Mouse (Mus musculus) embryonic facial prominence, embryonic 11.5 days (tissue): ENCODE results near the gene Galnt18. TPM values are rescaled to one million over a fixed set of nuclear protein-coding genes. Genes with fewer than 3 reads are reported as not detected.

Experiments used
- ATAC-seq: fragments of 200-750 bp; cut with Nextera tagmentation; replicated peaks from 2 replicates; pipeline ENCODE4 v1.8.0; 2017; ENCODE audit warnings: low read depth; ENCODE audit not compliant: insufficient number of reproducible peaks, low FRiP score, low TSS enrichment
- DNase-seq: peaks from one replicate; pipeline ENCODE4 v3.0.0-alpha.2; 2015; ENCODE audit warnings: low spot score
- H3K27ac ChIP-seq: fragments of 300-500 bp; sonication (generic); replicated peaks from 2 replicates; pipeline ENCODE4 v1.5.1; 2014; ENCODE audit warnings: mild to moderate bottlenecking, low read depth, low read length, control low read depth
- H3K27me3 ChIP-seq: fragments of 300-500 bp; sonication (generic); 2 replicates; pipeline ENCODE4 v1.6.1; 2014; ENCODE audit warnings: mild to moderate bottlenecking, low read length, moderate library complexity, mixed read lengths; ENCODE audit not compliant: control insufficient read depth, insufficient read depth
- H3K36me3 ChIP-seq: fragments of 300-500 bp; sonication (generic); replicated peaks from 2 replicates; pipeline ENCODE4 v1.6.1; 2014; ENCODE audit warnings: low read depth, mild to moderate bottlenecking, low read length, moderate library complexity, mixed read lengths; ENCODE audit not compliant: control insufficient read depth, insufficient read depth
- H3K4me1 ChIP-seq: fragments of 300-500 bp; sonication (generic); 2 replicates; pipeline ENCODE4 v1.6.1; 2014; ENCODE audit warnings: low read length, mixed read lengths; ENCODE audit not compliant: control insufficient read depth, insufficient read depth
- H3K4me2 ChIP-seq: fragments of 300-500 bp; sonication (generic); 2 replicates; pipeline ENCODE4 v1.6.1; 2014; ENCODE audit warnings: low read depth, mild to moderate bottlenecking, control low read depth, low read length, moderate library complexity
- H3K4me3 ChIP-seq: fragments of 300-500 bp; sonication (generic); 2 replicates; pipeline ENCODE4 v1.5.1; 2014; ENCODE audit warnings: low read depth, low read length, control low read depth
- H3K9ac ChIP-seq: fragments of 300-500 bp; sonication (generic); replicated peaks from 2 replicates; pipeline ENCODE4 v1.6.1; 2014; ENCODE audit warnings: mild to moderate bottlenecking, control low read depth, low read length
- H3K9me3 ChIP-seq: fragments of 300-500 bp; sonication (generic); replicated peaks from 2 replicates; pipeline ENCODE4 v1.6.1; 2016; ENCODE audit warnings: mild to moderate bottlenecking, low read length, inconsistent platforms, mixed read lengths; ENCODE audit not compliant: control insufficient read depth
- WGBS: fragments of 180-500 bp; shearing (Covaris S2); extraction: QIAGEN DNeasy Blood & Tissue Kit; methylation state at CpG from one replicate; pipeline ENCODE4 v1.1.7; 2014; 5-methylcytosine and 5-hydroxymethylcytosine counted together
- polyA plus RNA-seq: library from polyadenylated mRNA; unstranded; fragments of >200 nt; fragmentation: Nextera tagmentation; extraction: Ambion mirVana; gene quantifications from 2 replicates; pipeline ENCODE4 v1.2.1, GENCODE M21; 2014

Gene Galnt18
- polyA plus RNA-seq, 1 experiment from 2014 or later: 7.0 TPM

DNA sequence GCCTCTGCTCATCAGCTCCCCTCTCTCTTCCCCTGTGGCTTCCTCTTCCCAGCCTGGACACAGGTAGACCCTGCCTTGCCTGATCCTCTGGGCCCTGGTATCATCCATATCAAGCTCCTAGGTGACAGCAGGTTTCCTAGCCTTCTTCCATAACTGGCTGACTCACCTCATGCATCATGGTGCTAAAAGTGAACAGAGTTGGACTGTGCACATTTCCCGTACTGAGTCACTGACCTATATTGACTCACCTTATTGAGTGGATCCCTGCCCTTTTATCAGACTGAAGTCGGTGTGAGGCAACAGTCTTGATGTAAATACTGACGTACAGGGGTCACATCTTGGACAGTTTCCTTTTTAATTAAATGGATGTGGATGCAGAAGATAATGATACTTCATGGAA is 313.7 kb downstream of the Galnt18 start:
- H3K4me3 ChIP-seq: no peak overlapping the region
- no peaks in the 10 kb centered on the region for H3K9me3 ChIP-seq
- WGBS: 87% methylated on average over 3 of the region's 3 CpGs
- no peak overlapping the region for H3K9ac ChIP-seq
- H3K4me2 ChIP-seq: no peak overlapping the region
- ATAC-seq (no peak), DNase-seq (no peak)
- no peaks in the 10 kb centered on the region for H3K27me3 ChIP-seq
- no peaks in the 10 kb centered on the region for H3K4me1 ChIP-seq
- no peak overlapping the region for H3K27ac ChIP-seq
- H3K36me3 ChIP-seq: no peaks in the 10 kb centered on the region

DNA sequence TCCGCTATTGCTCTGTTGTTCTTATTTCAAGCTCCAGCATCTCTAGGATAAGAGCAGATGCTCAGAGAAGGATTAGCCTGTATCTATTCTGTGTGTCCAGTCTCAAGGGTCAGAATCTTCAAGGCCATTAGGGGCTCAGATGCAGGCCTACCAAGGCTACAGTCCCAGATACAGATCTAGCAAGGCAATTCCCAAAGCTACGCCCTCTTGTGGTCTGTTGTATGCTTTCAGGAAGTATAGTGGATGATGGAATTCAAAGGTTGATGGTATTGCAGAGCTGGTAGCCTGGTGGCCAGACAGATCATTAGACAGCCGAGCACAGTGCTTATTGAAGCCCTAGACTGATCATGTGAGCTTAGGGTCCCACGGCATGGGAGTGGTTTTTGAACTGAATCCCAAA is 320.1 kb downstream of the Galnt18 start:
- Histone ChIP-seq H3K4me3 (no peak overlapping the region), H3K27me3 (no peaks in the 10 kb centered on the region), H3K27ac (no peak overlapping the region), H3K4me2 (no peak overlapping the region), H3K9ac (no peak overlapping the region), H3K36me3 (no peaks in the 10 kb centered on the region), H3K9me3 (no peaks in the 10 kb centered on the region), H3K4me1 (no peaks in the 10 kb centered on the region)
- ATAC-seq (no peak), DNase-seq (no peak)
- 79% methylated on average over 4 of the region's 4 CpGs for WGBS

DNA sequence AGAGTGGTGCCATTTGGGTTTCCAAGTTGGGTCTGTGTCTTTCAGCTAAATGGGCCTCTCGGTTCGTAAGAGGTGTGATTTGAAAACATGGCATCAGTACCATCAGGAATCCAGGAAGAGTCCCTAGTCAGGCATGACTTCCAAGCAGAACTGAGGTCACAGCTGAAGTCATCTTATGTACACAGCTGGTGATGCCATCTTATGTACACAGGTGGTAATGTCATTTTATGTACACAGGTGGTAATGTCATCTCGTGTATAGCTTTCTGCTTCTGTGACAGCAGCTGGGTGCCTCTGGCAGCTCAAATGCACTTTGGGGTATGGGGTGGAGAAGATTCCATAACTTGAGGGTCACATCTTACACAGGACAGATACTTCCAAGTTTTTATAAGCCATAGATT is 323.8 kb downstream of the Galnt18 start:
- Histone ChIP-seq H3K4me1 (no peaks in the 10 kb centered on the region), H3K9me3 (no peaks in the 10 kb centered on the region), H3K4me3 (no peak overlapping the region), H3K4me2 (no peak overlapping the region), H3K36me3 (no peaks in the 10 kb centered on the region), H3K9ac (no peak overlapping the region), H3K27ac (no peak overlapping the region), H3K27me3 (no peaks in the 10 kb centered on the region)
- no peak for ATAC-seq
- DNase-seq: no peak
- WGBS: 79% methylated on average over 3 of the region's 3 CpGs

DNA sequence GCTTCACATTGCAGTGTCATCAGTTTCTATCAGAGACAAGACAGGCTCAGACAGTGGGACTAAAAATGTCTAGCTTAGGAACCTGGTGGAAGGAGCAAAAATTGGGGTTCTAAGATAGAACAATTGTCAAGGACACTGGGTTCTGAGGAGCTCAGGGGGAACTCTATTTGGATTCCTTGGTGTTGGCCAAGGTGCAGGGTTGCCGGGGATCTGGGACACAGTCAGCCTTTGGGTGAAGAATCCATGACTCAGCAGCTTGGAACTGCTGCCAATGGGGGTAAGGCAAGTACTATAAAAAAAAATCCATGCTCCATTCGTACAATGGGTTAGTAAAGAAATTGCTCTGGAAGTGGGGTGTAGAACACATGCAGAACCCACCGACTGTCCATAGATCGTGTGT is 324.2 kb downstream of the Galnt18 start:
- Histone ChIP-seq H3K4me2 (no peak overlapping the region), H3K4me1 (no peaks in the 10 kb centered on the region), H3K4me3 (no peak overlapping the region), H3K36me3 (no peaks in the 10 kb centered on the region), H3K9me3 (no peaks in the 10 kb centered on the region), H3K27me3 (no peaks in the 10 kb centered on the region), H3K9ac (no peak overlapping the region), H3K27ac (no peak overlapping the region)
- DNase-seq (no peak), ATAC-seq (no peak)
- WGBS: 87% methylated on average over 4 of the region's 4 CpGs

DNA sequence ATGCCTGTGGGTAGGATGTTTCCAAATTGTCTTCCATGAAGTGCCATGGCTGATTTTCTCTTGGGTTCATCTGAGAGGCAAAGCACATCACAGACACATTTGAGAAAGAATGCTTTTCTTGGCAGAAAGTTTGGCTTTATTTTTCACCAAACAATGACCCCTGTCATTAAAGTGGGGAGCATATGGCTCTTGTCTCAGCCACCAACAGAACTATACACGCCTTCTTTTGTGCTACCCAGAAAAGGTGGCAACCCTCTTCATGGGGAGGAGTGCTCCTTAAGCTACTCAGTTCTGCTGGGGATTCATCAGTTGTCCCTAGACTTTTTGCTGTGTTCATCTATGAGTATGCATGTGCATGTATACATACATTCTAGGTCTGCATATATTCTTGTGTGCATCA is 327.8 kb downstream of the Galnt18 start:
- 58% methylated on average over 1 of the region's 1 CpGs for WGBS
- Histone ChIP-seq H3K36me3 (no peaks in the 10 kb centered on the region), H3K27me3 (no peaks in the 10 kb centered on the region), H3K9me3 (no peaks in the 10 kb centered on the region), H3K9ac (no peak overlapping the region), H3K27ac (no peak overlapping the region), H3K4me3 (no peak overlapping the region), H3K4me2 (no peak overlapping the region), H3K4me1 (no peaks in the 10 kb centered on the region)
- ATAC-seq: no peak
- DNase-seq: no peak

DNA sequence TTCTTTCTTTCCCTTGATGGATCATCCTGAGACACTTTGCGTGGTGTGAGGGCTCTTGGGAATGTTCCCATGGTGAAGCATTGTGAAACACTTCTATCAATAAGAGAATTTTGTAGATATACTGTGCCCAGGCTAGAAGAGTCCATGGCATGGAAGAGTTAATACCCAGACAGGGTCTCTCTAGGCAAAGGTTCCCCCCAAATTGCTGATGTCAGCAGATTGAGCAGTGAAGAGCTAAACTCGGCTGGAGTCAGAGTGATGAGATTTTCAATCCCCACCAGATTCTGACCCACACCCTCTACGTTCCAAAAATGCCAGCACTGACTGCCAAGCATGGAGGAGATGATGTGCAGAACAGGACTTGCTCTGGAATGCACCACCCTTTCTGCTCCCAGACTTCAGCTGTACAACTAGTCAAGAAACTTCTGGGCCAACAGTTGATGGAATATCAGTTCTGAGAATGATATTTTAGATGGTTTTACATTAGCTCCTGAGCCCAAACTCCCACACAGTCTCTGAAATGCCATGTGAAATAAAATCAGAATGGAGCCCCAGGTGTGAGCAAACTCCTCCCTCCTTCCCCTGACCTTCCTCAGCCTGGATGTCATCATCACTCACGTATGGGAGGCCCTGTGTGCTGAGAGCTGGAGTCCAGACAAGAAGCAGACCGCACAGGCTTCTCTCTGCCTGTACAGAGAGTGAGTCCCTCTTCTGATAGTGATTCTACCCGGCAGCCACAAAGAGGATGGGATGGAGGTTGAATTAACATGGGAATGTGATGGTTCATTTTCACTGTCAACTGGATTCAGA is 329.3 kb downstream of the Galnt18 start:
- ATAC-seq (no peak), DNase-seq (no peak)
- Histone ChIP-seq H3K27ac (no peak overlapping the region), H3K9me3 (no peaks in the 10 kb centered on the region), H3K4me1 (no peaks in the 10 kb centered on the region), H3K4me2 (no peak overlapping the region), H3K36me3 (no peaks in the 10 kb centered on the region), H3K9ac (no peak overlapping the region), H3K27me3 (no peaks in the 10 kb centered on the region), H3K4me3 (no peak overlapping the region)
- 58% methylated on average over 6 of the region's 6 CpGs for WGBS

DNA sequence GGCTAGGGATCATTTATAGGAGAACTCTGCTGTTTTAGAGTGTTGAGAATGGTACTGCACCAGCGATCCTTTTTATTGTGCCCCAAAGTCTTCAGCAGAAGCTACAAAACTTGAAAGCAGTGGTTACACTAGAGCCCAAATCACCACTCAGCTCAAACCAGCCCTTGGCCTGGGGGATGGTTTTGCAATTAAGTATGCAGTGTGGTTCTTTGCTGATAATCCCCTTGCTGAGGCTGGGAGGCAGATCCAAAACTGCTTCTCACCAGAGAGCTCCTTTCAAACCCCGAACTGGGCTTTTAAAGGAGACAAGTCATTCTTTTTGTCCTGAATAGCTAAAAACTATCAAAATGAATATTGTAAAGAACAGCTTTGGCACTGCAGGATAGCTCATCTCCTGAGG is 346.6 kb downstream of the Galnt18 start:
- Histone ChIP-seq H3K27ac (no peak overlapping the region), H3K9ac (no peak overlapping the region), H3K36me3 (no peaks in the 10 kb centered on the region), H3K4me2 (no peak overlapping the region), H3K4me1 (no peaks in the 10 kb centered on the region), H3K27me3 (no peaks in the 10 kb centered on the region), H3K9me3 (no peaks in the 10 kb centered on the region), H3K4me3 (no peak overlapping the region)
- WGBS: 49% methylated on average over 2 of the region's 2 CpGs
- ATAC-seq (no peak), DNase-seq (no peak)

DNA sequence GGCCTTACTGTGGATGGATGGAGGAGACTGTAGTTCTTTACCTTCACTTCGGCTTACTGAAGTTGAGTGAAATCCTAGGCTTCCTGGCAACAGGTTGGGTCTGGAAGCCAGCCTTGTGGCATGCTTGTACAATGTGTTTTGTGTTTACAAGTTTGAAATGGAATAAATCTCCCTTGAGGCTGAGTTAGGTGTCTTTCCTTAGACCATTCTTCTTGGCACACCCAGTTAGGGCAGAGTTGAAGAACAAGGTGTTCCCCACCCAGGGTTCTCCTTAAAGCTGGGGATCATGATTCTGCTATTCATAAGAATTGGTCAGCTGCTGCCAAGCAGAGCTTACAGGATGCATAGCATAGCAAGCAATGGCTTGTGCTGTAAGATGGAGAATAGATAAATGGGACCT is 352.4 kb downstream of the Galnt18 start:
- Histone ChIP-seq H3K36me3 (no peaks in the 10 kb centered on the region), H3K4me1 (no peaks in the 10 kb centered on the region), H3K9me3 (no peaks in the 10 kb centered on the region), H3K9ac (no peak overlapping the region), H3K27me3 (no peaks in the 10 kb centered on the region), H3K27ac (no peak overlapping the region), H3K4me3 (no peak overlapping the region), H3K4me2 (no peak overlapping the region)
- 75% methylated on average over 1 of the region's 1 CpGs for WGBS
- no peak for ATAC-seq
- no peak for DNase-seq
